Mouse (Mus musculus) ES-E14 (cell line): ENCODE data around the gene Olfr906.

Experiments used
- CHD2 ChIP-seq: IDR thresholded peaks from 2 replicates; pipeline ENCODE4 v1.6.1; 2014; ENCODE audit warnings: mild to moderate bottlenecking, low read depth, low read length, inconsistent platforms
- HCFC1 ChIP-seq: IDR thresholded peaks from 2 replicates; pipeline ENCODE4 v1.6.1; 2012; ENCODE audit warnings: low read length, inconsistent platforms, borderline replicate concordance; ENCODE audit not compliant: insufficient read depth
- MAFK ChIP-seq: IDR thresholded peaks from 2 replicates; pipeline ENCODE4 v1.6.1; 2014; ENCODE audit warnings: mild to moderate bottlenecking, low read depth, low read length, inconsistent platforms; ENCODE audit not compliant: insufficient read depth
- ZC3H11A ChIP-seq: IDR thresholded peaks from 2 replicates; pipeline ENCODE4 v1.6.1; 2012; ENCODE audit warnings: low read depth, mild to moderate bottlenecking, inconsistent platforms, low read length, borderline replicate concordance

- TF ChIP-seq HCFC1: no peak
- TF ChIP-seq ZC3H11A: no peak
- no peak for TF ChIP-seq MAFK
- no peak for TF ChIP-seq CHD2
Measured at GRCm38 (mm10) chr9:38447352-38447751, 39.5 kb upstream of the Olfr906 start, which contains the start of gene Olfr902.
